Mouse (Mus musculus) inflammation-experienced regulatory T-cells, adult 6 months (primary cell): ENCODE data around the gene Rpl27a. TPM values are rescaled to one million over a fixed set of nuclear protein-coding genes. Genes with fewer than 3 reads are reported as not detected.

Experiments
- ATAC-seq: one replicate; pipeline ENCODE4 v1.8.0; 2017
- polyA plus RNA-seq, 3 experiments: library from polyadenylated mRNA; unstranded; fragments of 100-300 nt; shearing (Covaris generic); gene quantifications; one replicate each; pipeline ENCODE4 v1.2.1; 2017

The Rpl27a gene
- polyA plus RNA-seq, 3 experiments from 2014 or later = 216 to 323 (median 255) TPM

DNA sequence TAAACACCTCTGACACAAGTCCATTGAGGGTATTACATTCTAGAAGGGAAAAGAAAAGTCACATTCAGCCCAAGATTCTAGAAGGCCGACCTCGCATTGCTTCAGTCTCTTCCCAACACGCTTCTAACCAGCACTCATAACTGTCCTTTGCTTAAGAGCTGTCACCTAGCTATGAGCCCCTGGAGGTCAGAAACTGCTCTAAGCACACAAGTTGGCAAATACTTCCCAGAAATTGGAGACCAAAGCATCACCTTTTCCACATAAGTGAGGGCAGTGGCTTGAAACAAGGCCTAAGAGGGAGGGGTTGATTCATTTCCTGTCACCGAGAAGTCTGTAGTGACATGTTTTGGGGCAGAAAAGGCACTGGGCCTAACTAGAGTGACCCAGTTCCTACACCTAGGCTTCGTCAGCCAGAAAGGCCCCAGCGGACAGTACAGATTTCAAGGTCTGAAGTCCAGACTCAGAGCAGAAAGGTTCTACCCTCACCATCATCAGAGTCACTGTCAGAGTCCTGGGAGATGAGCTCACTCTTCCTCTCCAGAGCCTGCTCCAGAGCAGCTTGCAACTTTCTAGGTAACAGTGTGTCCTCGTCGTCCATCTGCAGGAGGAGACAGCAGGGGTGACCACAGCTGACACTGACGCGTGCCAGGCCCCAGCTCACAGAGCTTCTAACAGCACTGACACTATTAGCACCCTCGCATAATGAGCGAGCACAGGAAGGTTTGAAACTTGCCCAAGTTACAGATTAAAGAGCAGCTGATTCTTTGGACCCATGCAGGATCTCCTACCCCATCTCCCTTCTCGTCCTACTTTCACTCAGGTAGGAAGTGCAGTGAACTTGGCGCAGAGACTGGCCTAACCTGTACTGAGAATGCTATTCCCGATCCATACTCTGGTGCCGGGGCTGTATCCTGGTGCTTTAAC lies 7.1 kb downstream of the Rpl27a start:
- no peak for ATAC-seq

GRCm38 (mm10) chr7:109527536-109527935 lies 8.6 kb downstream of the Rpl27a start:
- no peak for ATAC-seq

- ATAC-seq = no peak
These were observed 9.4 kb downstream of the Rpl27a start for GRCm38 (mm10) chr7:109528356-109528755.

- ATAC-seq = no peak
These were observed 10.8 kb downstream of the Rpl27a start for GRCm38 (mm10) chr7:109529741-109530140.

DNA sequence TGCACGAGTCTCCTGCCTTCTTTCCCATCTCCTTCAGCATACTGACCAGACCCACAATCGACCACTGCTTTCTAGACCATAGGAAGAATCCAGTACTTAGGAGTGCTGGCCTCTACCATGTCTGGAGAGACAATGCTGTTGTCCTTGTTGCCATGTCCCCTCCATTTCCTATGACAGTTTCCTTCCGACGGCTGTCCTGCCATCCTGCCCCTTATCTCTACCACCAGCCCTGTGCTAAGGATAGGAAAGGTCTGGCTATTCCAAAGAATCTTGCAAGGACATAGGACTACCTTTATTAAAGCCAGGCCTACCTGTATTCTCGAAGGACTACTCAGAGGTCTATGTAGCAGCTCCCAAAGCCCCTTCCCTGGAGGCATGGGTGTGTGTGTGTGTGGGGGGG lies 12.6 kb downstream of the Rpl27a start:
- ATAC-seq = no peak

DNA sequence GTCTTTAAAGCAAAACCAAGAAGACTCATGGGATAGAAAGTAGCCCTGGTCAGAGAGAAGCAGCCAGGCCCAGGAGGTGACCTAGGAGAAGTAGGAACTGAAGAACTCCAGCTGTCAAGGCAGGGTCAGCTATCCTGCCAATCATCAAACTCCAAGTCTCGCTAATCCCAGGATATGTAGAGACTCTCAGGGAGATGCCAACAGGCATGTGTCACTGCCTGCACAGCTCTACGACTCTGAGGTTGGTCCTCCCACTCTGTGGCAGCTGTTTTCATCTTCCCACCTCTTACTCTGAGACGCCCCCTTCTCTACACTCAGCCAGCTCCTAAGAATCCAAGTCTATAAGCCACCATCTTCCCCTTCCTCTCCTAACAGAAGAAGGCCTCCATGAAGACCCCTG lies 13.7 kb downstream of the Rpl27a start:
- no peak for ATAC-seq

DNA sequence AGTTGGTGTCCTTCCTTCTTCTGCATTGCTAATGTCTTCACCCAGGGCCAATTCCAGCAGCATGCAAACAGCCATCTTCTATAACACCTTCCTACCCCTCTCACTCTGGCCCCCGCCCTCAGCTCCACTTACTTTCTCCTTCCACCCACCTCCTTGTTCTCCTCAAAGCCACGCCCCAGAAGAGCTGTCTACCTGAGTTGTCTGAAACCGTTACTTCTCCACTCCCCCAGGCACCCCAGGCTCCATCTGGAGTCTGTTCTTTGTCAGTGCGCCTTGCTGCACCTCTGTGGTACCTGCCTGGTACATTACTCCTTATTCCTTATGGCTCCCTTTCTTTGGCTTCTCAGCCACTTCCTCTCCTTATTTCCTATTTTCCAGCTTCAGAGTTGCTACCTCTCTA lies 14.2 kb downstream of the Rpl27a start:
- ATAC-seq = no peak

DNA sequence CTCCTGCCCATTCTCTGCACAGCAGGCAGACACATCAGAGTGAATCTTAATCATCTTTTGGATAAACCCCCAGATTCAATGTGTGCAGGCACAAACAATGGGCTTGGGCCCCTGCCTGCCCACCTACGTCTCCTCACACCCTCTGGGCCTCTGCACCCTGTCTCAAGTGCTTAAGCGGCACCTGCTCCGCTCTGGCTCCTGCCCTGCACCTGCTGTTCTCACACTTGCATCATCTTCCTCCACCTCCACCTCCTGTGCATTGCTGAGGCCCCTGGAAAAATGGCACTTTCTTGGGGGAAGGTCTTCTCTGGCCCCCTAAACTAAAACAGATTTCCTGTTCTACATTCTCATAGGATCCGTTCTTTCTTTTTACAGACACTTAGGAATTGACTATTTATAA lies 14.9 kb downstream of the Rpl27a start:
- no peak for ATAC-seq

DNA sequence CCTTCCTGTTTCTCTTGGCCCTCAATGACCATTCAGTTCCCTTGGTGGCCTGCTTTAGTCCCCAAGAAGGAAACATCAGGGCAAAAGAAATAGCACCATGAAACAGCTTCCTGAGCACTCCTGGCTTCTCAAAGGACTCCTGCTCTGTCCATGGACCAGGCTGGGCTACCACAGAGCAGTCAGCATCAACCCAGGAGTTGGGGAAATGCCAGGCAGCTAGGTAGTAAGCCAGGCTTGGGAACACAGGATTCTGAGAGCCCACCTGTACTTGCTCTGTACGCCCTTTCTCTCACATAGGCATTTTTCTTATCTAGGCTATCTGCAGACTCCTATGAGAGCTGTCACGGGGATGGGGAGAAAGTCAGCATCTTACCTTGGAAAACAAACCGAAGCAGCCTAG lies 16.0 kb downstream of the Rpl27a start:
- ATAC-seq = no peak

DNA sequence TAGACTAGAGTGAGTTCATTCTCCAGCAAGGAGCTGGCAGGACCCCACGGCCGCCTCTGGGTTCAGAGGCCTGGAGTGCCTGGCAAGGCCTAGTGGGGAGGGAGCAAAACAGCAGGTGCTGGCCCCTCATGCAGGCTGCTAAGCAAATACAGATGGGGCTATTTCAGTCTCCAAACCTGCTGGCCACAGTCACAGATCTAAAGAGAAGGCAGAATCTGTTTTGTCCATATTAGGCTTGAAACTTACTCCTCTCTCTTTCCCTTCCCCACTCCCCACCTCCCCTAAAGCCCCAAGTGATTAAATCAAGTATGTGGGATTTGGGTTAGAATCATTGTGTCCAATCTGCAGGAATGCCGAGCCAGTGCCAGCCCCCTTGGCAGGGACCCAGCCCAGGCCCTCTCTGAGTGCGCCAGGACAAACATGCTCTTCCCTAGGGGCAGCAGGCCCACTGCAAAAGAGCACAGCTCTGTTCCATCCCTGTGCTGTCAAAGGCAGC lies 17.6 kb downstream of the Rpl27a start:
- ATAC-seq = no peak

DNA sequence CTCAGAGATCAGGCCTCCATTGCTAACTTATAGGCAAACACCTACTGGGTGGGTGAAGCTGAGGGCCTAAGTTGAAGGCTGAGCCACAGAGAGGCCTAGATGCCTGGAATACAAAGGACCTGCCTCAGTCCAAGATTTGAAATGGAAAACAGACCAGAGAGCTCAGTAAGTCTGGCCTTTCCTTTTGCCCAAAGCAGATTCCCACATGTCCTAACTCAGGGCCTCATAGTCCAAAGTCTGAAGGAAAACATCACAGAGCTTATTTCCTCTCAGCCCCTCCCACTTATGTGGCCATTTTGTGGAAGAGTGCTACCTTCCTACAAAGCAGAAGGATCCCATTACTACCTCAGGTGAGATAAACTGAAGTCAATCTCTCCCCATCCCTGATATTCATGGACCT lies 22.0 kb downstream of the Rpl27a start:
- ATAC-seq = no peak

DNA sequence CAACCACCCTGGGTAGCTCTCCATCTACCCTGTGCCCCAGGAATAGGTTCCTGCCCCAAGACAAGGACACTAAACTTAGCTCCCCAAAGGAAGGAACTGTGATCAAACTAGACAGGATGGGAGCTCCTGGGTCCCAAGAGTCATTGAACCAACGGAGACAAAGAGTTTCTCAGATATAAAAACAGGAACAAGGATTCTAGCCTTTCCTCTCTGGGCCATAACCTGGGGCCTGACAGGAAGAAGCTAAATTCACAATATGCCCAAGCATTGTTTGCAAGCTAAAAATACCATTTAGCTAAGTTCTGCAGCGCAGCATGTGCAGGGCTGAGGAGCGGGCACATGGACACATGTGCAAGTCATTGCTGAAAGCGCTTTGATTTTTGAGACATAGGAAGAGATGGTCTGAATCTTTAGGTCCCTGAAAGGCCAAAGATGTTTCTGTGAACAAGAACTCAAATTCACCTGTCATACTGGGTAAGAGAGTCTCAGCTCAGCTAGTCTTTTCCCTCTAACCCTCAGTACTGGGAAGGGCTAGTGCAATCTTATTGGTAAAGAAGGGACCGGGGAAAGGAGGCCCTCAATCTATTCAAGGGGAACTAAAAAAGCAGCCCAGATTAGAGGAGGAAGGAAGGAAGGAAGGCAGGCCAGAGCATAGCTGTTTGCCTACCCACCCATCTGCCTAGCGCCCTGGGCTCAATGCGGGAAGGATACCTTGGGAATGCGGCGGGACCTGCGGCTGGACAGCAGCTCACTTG lies 22.8 kb downstream of the Rpl27a start:
- no peak for ATAC-seq

GRCm38 (mm10) chr7:109542364-109542628 lies 23.3 kb downstream of the Rpl27a start:
- ATAC-seq = no peak

DNA sequence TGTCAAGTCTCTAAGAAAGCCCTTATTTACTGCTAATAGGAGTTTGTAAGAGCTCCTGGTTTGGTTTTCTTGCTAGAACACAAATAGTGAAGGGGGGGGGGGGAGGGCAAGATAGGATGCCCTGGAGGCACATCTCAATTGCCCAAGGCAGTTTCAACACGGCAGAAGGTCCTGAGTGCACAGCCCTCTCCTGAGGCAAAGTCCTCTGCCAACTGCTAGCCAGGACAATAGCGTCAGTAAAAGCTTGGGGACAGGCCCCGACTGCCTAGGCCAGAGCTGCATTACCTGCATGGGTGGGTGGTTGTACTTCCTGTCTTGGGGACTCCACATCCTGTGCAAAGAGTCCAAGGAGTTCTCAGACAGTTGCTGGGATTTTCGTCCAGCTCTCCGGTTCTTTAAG lies 25.8 kb downstream of the Rpl27a start:
- ATAC-seq = no peak

- no peak for ATAC-seq
These were observed 26.5 kb downstream of the Rpl27a start for GRCm38 (mm10) chr7:109545255-109545993.

- no peak for ATAC-seq
These were observed 27.2 kb downstream of the Rpl27a start for GRCm38 (mm10) chr7:109546186-109546585.

- ATAC-seq = no peak
These were observed 27.8 kb downstream of the Rpl27a start for GRCm38 (mm10) chr7:109546726-109547125.

DNA sequence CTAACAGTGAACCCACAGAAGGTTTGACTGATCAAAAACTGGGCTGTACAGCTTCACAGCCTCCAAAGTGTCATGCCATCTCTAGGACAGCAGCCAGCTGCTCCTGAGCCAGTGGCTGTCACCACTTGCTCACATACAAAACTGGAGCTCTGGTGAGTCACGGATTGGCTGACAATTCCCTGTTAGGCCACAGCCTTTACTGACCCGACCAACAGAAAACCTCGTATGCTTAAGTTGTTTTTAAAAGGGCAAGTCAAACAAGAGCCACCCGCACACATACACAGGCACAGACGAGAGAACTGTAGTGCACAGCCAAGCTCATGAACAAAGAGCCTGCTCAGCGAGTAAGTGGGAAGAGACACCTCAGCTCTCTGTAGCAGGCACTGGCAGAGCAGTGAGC lies 40.6 kb downstream of the Rpl27a start:
- ATAC-seq = no peak

- ATAC-seq = no peak
These were observed 42.7 kb downstream of the Rpl27a start for GRCm38 (mm10) chr7:109561466-109562153.

- ATAC-seq = no peak
These were observed 43.2 kb downstream of the Rpl27a start for GRCm38 (mm10) chr7:109562154-109562599.

- ATAC-seq = no peak
These were observed 43.7 kb downstream of the Rpl27a start for GRCm38 (mm10) chr7:109562676-109563075.

GRCm38 (mm10) chr7:109563775-109564362 lies 44.9 kb downstream of the Rpl27a start:
- ATAC-seq = no peak
